Mouse (Mus musculus) limb, embryonic 14.5 days (tissue): Measurements from ENCODE around the gene Lpcat1. TPM values are rescaled to one million over a fixed set of nuclear protein-coding genes. Genes with fewer than 3 reads are reported as not detected.

ENCODE experiments used
- ATAC-seq: fragments of 200-750 bp; cut with Nextera tagmentation; 2 replicates; pipeline ENCODE4 v1.8.0; 2017; ENCODE audit warnings: low read depth, moderate number of reproducible peaks, moderate TSS enrichment; ENCODE audit not compliant: low FRiP score
- DNase-seq: peaks from one replicate; pipeline ENCODE4 v3.0.0-alpha.2; 2015; ENCODE audit warnings: low spot score
- H3K27ac ChIP-seq: fragments of 300-500 bp; sonication (generic); replicated peaks from 2 replicates; pipeline ENCODE4 v1.5.1; 2014; ENCODE audit warnings: low read depth, mild to moderate bottlenecking, low read length, moderate library complexity, mixed read lengths
- H3K27me3 ChIP-seq: fragments of 300-500 bp; sonication (generic); 2 replicates; pipeline ENCODE4 v1.6.1; 2014; ENCODE audit warnings: low read length, mixed read lengths; ENCODE audit not compliant: control insufficient read depth, insufficient read depth
- H3K36me3 ChIP-seq: fragments of 300-500 bp; sonication (generic); 2 replicates; pipeline ENCODE4 v1.6.1; 2014; ENCODE audit warnings: mild to moderate bottlenecking, low read length, moderate library complexity, mixed read lengths; ENCODE audit not compliant: control insufficient read depth, insufficient read depth
- H3K4me1 ChIP-seq: fragments of 300-500 bp; sonication (generic); 2 replicates; pipeline ENCODE4 v1.6.1; 2014; ENCODE audit warnings: antibody characterized with exemption, low read length, mixed read lengths; ENCODE audit not compliant: control insufficient read depth, insufficient read depth
- H3K4me2 ChIP-seq: fragments of 300-500 bp; sonication (generic); replicated peaks from 2 replicates; pipeline ENCODE4 v1.6.1; 2014; ENCODE audit warnings: low read depth, mild to moderate bottlenecking, low read length, moderate library complexity; ENCODE audit not compliant: severe bottlenecking
- H3K4me3 ChIP-seq: fragments of 300-500 bp; sonication (generic); replicated peaks from 2 replicates; pipeline ENCODE4 v1.5.1; 2014; ENCODE audit warnings: low read length
- H3K9ac ChIP-seq: fragments of 300-500 bp; sonication (generic); 2 replicates; pipeline ENCODE4 v1.6.1; 2014; ENCODE audit warnings: mild to moderate bottlenecking, low read depth, low read length, moderate library complexity; ENCODE audit not compliant: severe bottlenecking
- H3K9me3 ChIP-seq: fragments of 300-500 bp; sonication (generic); 2 replicates; pipeline ENCODE4 v1.6.1; 2016; ENCODE audit warnings: low read length; ENCODE audit not compliant: control insufficient read depth
- POLR2A ChIP-seq: fragments of 200-500 bp; IDR thresholded peaks from 2 replicates; pipeline ENCODE4 v1.8.0; 2012; ENCODE audit warnings: inconsistent platforms, mild to moderate bottlenecking, moderate library complexity, borderline replicate concordance; ENCODE audit not compliant: insufficient read depth, insufficient read length; ENCODE audit errors: extremely low read depth
- WGBS: fragments of 180-500 bp; shearing (Covaris S2); extraction: QIAGEN DNeasy Blood & Tissue Kit; methylation state at CpG from one replicate; pipeline ENCODE4 v1.1.7; 2014; 5-methylcytosine and 5-hydroxymethylcytosine counted together
- polyA plus RNA-seq, 2 experiments: library from polyadenylated mRNA; depleted of rRNA in 1 of 2; stranded (reverse) in 1 of 2; unstranded in 1 of 2; fragments of >200 nt; fragmentation: Nextera tagmentation in 1 of 2; extraction: Ambion mirVana in 1 of 2; gene quantifications; 2 replicates each; pipeline versions ENCODE4 v1.2.1 to v1.2.3; 2012 to 2014

Gene Lpcat1
- polyA plus RNA-seq, 2 experiments = 43.2 to 51.7 TPM

GRCm38 (mm10) chr13:73455328-73455727, 11.7 kb upstream of the Lpcat1 start:
- no peak overlapping the region for H3K4me3 ChIP-seq
- no peak overlapping the region for H3K4me2 ChIP-seq
- WGBS = 76% methylated on average over 3 of the region's 3 CpGs
- no peak for DNase-seq
- H3K27ac ChIP-seq = no peak overlapping the region
- TF ChIP-seq POLR2A = no peak
- no peaks in the 10 kb centered on the region for H3K36me3 ChIP-seq
- H3K4me1 ChIP-seq = no peaks in the 10 kb centered on the region
- H3K9me3 ChIP-seq = no peaks in the 10 kb centered on the region
- H3K9ac ChIP-seq = no peak overlapping the region
- no peak for ATAC-seq
- H3K27me3 ChIP-seq = no peaks in the 10 kb centered on the region

- ATAC-seq = no peak
- 82% methylated on average over 3 of the region's 4 CpGs for WGBS
- no peak for TF ChIP-seq POLR2A
Measured at GRCm38 (mm10) chr13:73457301-73457700, 9.7 kb upstream of the Lpcat1 start.

GRCm38 (mm10) chr13:73457741-73458140, 9.3 kb upstream of the Lpcat1 start:
- no peaks in the 10 kb centered on the region for H3K4me1 ChIP-seq
- no peaks in the 10 kb centered on the region for H3K36me3 ChIP-seq
- H3K4me2 ChIP-seq = no peak overlapping the region
- H3K27me3 ChIP-seq = no peaks in the 10 kb centered on the region
- no peak for TF ChIP-seq POLR2A
- no peaks in the 10 kb centered on the region for H3K9me3 ChIP-seq
- WGBS = 71% methylated on average over 2 of the region's 2 CpGs
- no peak overlapping the region for H3K4me3 ChIP-seq
- no peak for DNase-seq
- no peak for ATAC-seq
- H3K27ac ChIP-seq = no peak overlapping the region
- no peak overlapping the region for H3K9ac ChIP-seq

More at GRCm38 (mm10) chr13:73457301-73457700, 9.7 kb upstream of the Lpcat1 start:
- no peak overlapping the region for H3K4me2 ChIP-seq
- no peak overlapping the region for H3K4me3 ChIP-seq
- no peaks in the 10 kb centered on the region for H3K4me1 ChIP-seq
- no peak overlapping the region for H3K9ac ChIP-seq
- H3K36me3 ChIP-seq = no peaks in the 10 kb centered on the region
- no peak for DNase-seq
- H3K27ac ChIP-seq = no peak overlapping the region
- no peaks in the 10 kb centered on the region for H3K9me3 ChIP-seq
- no peaks in the 10 kb centered on the region for H3K27me3 ChIP-seq

GRCm38 (mm10) chr13:73458719-73459118, 8.3 kb upstream of the Lpcat1 start:
- 69% methylated on average over 5 of the region's 5 CpGs for WGBS

GRCm38 (mm10) chr13:73459189-73459850, 7.7 kb upstream of the Lpcat1 start:
- Histone ChIP-seq H3K9me3 (no peaks in the 10 kb centered on the region), H3K4me2 (no peak overlapping the region), H3K27ac (no peak overlapping the region), H3K4me3 (no peak overlapping the region), H3K9ac (no peak overlapping the region), H3K4me1 (no peaks in the 10 kb centered on the region), H3K36me3 (no peaks in the 10 kb centered on the region), H3K27me3 (no peaks in the 10 kb centered on the region)
- TF ChIP-seq POLR2A = no peak
- no peak for DNase-seq
- 81% methylated on average over 7 of the region's 7 CpGs for WGBS
- ATAC-seq = no peak

More at GRCm38 (mm10) chr13:73458719-73459118, 8.3 kb upstream of the Lpcat1 start:
- no peaks in the 10 kb centered on the region for H3K36me3 ChIP-seq
- H3K27ac ChIP-seq = no peak overlapping the region
- TF ChIP-seq POLR2A = no peak
- DNase-seq = no peak
- H3K9ac ChIP-seq = no peak overlapping the region
- no peak for ATAC-seq
- H3K27me3 ChIP-seq = no peaks in the 10 kb centered on the region
- no peaks in the 10 kb centered on the region for H3K9me3 ChIP-seq
- H3K4me1 ChIP-seq = no peaks in the 10 kb centered on the region
- no peak overlapping the region for H3K4me3 ChIP-seq
- no peak overlapping the region for H3K4me2 ChIP-seq
